Mouse (Mus musculus) E14TG2a.4 (cell line): ENCODE data around the gene Pex1.
"Not testable (repeated sequence)": the region's sequence is repeated elsewhere in the genome, so short reads cannot be mapped to it uniquely, and the experiment has no call there.

Source experiments
- H3K27me3 ChIP-seq: 2 replicates; pipeline ENCODE4 v1.6.1; 2014; ENCODE audit warnings: low read length, control low read depth; ENCODE audit not compliant: insufficient read depth
- H3K36me3 ChIP-seq: 2 replicates; pipeline ENCODE4 v1.6.1; 2014; ENCODE audit warnings: low read length, control low read depth; ENCODE audit not compliant: insufficient read depth
- H3K4me1 ChIP-seq: replicated peaks from 2 replicates; pipeline ENCODE4 v1.6.1; 2014; ENCODE audit warnings: low read depth, low read length, control low read depth
- H3K4me3 ChIP-seq: replicated peaks from 2 replicates; pipeline ENCODE4 v1.5.1; 2014; ENCODE audit warnings: mild to moderate bottlenecking, low read length
- H3K9me3 ChIP-seq: 2 replicates; pipeline ENCODE4 v1.6.1; 2014; ENCODE audit warnings: low read length, control low read depth
- CTCF ChIP-seq: conservative IDR thresholded peaks from 2 replicates; pipeline ENCODE4 v1.5.1; 2014; ENCODE audit warnings: low read length
- NANOG ChIP-seq: IDR thresholded peaks from 2 replicates; pipeline ENCODE4 v1.6.1; 2014; ENCODE audit warnings: borderline replicate concordance, low read length, mixed read lengths
- POU5F1 ChIP-seq: IDR thresholded peaks from 2 replicates; pipeline ENCODE4 v1.6.1; 2014; ENCODE audit warnings: low read length, borderline replicate concordance

Gene Pex1

DNA sequence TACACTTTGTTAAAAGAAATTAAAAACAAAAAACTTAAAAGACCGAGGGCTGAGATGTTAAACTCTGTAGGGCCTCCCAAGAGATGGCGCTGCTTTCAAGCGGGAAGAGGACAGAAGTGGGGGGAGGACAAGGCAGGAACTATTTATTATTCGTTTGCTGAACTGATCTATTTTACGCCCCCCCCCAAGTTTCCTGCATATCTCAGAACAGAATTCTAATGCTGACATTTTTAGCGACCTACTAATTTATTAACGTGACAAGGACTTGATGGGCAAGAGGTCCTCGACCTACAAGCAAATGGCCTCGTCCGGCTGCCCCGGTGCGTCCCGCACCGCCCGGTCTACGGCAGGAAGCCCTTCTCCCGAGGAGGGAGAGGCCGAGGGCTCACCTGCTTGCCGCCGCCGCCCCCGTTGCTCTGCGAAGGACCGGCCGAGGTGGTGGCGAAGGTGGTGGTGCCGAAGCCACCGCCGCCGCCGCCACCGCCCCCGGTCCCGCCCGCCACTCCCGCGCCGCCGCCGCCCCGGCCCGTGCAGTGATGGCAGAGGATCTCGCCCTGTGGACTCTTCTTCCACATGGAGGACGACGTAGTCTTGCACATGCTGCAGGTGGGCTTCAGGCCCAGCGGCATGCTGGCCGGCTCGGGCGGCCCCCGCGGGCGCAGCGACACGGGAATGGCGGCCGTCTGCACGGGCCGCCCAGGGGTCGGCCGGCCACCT, 51.3 kb downstream of the Pex1 start:
- peak overlapping the region; percentile 98 for H3K4me3 ChIP-seq
- H3K9me3 ChIP-seq = no peaks in the 10 kb centered on the region
- TF ChIP-seq NANOG (no peak), POU5F1 (no peak), CTCF (no peak; the same call in 1 of the 2 replicates)
- peaks cover 36% of the 10 kb centered on the region for H3K36me3 ChIP-seq
- H3K27me3 ChIP-seq = no peaks in the 10 kb centered on the region
- H3K4me1 ChIP-seq = peaks cover 15% of the 10 kb centered on the region

- no peak for TF ChIP-seq POU5F1
- no peak for TF ChIP-seq CTCF
- TF ChIP-seq NANOG = no peak
- no peaks in the 10 kb centered on the region for H3K27me3 ChIP-seq
- H3K36me3 ChIP-seq = peaks cover 30% of the 10 kb centered on the region
- peaks cover 1% of the 10 kb centered on the region; the same call in 1 of the 2 replicates for H3K9me3 ChIP-seq
- peak overlapping the region; percentile 98 for H3K4me3 ChIP-seq
- peaks cover 15% of the 10 kb centered on the region for H3K4me1 ChIP-seq
Measured at GRCm38 (mm10) chr5:3647708-3648121, 51.8 kb downstream of the Pex1 start.

DNA sequence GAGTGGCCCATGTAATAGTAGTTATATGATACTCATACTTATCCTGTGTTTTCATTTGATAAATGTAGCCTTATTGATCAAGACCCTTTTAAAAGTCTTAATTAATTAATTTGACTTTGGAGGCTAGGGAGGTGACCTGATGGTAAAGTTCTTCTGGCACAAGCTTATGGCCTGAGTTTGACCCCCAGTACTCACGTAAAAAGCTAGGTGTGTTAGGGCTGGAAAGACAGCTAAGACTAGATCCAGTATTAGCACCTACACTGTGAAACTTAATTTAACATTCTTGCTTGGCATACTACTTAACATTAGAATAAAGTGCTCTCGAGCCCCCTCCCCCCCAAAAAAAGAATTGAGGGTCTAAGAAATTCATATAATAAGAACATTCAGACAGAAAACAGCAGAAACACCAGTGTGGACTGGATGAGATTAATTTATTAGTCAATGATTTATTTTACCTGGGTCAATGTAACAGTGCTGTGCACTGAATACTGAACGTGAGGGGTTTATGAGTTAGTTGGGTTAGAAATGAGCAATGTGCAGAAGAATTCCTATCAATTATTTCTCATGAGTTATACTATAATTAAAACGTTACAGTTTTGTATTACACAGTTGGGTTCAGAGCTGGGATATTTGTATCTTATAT, 52.5 kb downstream of the Pex1 start:
- H3K4me3 ChIP-seq = no peak overlapping the region
- H3K36me3 ChIP-seq = peaks cover 24% of the 10 kb centered on the region
- TF ChIP-seq POU5F1 = no peak
- TF ChIP-seq NANOG = no peak
- H3K27me3 ChIP-seq = no peaks in the 10 kb centered on the region
- peaks cover 6% of the 10 kb centered on the region for H3K9me3 ChIP-seq
- peaks cover 15% of the 10 kb centered on the region for H3K4me1 ChIP-seq

GRCm38 (mm10) chr5:3648849-3649210, 53.0 kb downstream of the Pex1 start:
- Histone ChIP-seq H3K4me3 (no peak overlapping the region), H3K36me3 (peaks cover 20% of the 10 kb centered on the region), H3K9me3 (peaks cover 11% of the 10 kb centered on the region), H3K4me1 (peaks cover 15% of the 10 kb centered on the region), H3K27me3 (no peaks in the 10 kb centered on the region)
- no peak for TF ChIP-seq CTCF
- no peak for TF ChIP-seq POU5F1
- TF ChIP-seq NANOG = no peak

- no peak within 1 kb of the TSS for H3K4me3 ChIP-seq
- peaks cover 12% of the 10 kb centered on the region for H3K4me1 ChIP-seq
- H3K27me3 ChIP-seq = no peaks in the 10 kb centered on the region
- no peaks in the 10 kb centered on the region for H3K36me3 ChIP-seq
- no peak for TF ChIP-seq NANOG
- no peak for TF ChIP-seq POU5F1
- no peak for TF ChIP-seq CTCF
- H3K9me3 ChIP-seq = peaks cover 22% of the 10 kb centered on the region
Measured at GRCm38 (mm10) chr5:3650881-3651280, 55.0 kb downstream of the Pex1 start, which contains the start of gene Tmbim7. Gene Tmbim7 (plus strand): TSS chr5:3651181.

GRCm38 (mm10) chr5:3651621-3652020, 55.8 kb downstream of the Pex1 start:
- H3K9me3 ChIP-seq = peaks cover 22% of the 10 kb centered on the region
- TF ChIP-seq CTCF (no peak), NANOG (no peak), POU5F1 (no peak)
- peaks cover 6% of the 10 kb centered on the region for H3K4me1 ChIP-seq
- no peaks in the 10 kb centered on the region for H3K36me3 ChIP-seq
- H3K27me3 ChIP-seq = no peaks in the 10 kb centered on the region
- H3K4me3 ChIP-seq = no peak overlapping the region

DNA sequence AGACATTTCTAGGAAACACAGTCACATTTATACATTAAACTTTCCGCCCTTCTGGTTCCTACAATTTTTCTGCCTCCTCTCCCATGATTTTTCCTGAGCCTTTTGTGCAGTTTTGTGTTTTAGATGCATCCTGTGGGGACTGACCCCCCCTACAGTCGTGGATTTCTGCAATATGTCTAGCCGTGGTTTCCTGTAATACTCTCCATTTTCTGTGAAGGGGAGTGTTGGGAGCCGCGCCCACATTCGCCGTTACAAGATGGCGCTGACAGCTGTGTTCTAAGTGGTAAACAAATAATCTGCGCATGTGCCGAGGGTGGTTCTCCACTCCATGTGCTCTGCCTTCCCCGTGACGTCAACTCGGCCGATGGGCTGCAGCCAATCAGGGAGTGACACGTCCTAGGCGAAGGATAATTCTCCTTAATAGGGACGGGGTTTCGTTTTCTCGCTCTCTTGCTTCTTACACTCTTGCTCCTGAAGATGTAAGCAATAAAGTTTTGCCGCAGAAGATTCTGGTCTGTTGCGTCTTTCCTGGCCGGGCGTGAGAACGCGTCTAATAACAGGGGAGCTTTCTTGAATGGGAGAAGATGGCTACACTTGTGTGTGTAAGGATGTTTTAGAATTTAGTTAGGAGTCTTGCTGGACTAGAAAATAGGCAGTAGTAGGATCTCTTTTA, 57.2 kb downstream of the Pex1 start:
- H3K36me3 ChIP-seq, H3K27me3 ChIP-seq, H3K4me1 ChIP-seq, H3K4me3 ChIP-seq: not testable (repeated sequence)
- peaks cover 22% of the 10 kb centered on the region for H3K9me3 ChIP-seq

- Histone ChIP-seq H3K36me3 (no peaks in the 10 kb centered on the region), H3K9me3 (peaks cover 22% of the 10 kb centered on the region), H3K4me1 (no peaks in the 10 kb centered on the region), H3K27me3 (no peaks in the 10 kb centered on the region), H3K4me3 (no peak overlapping the region)
- TF ChIP-seq POU5F1 (no peak), NANOG (no peak), CTCF (no peak)
Measured at GRCm38 (mm10) chr5:3653801-3654200, 57.9 kb downstream of the Pex1 start.

- Histone ChIP-seq H3K36me3 (no peaks in the 10 kb centered on the region), H3K9me3 (peaks cover 22% of the 10 kb centered on the region), H3K27me3 (no peaks in the 10 kb centered on the region), H3K4me3 (no peak within 1 kb of the TSS), H3K4me1 (no peaks in the 10 kb centered on the region)
- no peak for TF ChIP-seq POU5F1
- TF ChIP-seq NANOG = no peak
- TF ChIP-seq CTCF = no peak
Measured at GRCm38 (mm10) chr5:3657085-3657484, 61.2 kb downstream of the Pex1 start, which contains the start of gene Gatad1. Gene Gatad1 (minus strand): TSS chr5:3657185.
